Mouse (Mus musculus) bone marrow, adult 2 months (tissue): Measurements from ENCODE around the gene Dmrt1.

Experiments used
- CTCF ChIP-seq: fragments of 200-500 bp; IDR thresholded peaks from 2 replicates; pipeline ENCODE4 v1.5.1; 2011; ENCODE audit warnings: low read length, control low read depth; ENCODE audit not compliant: control insufficient read depth, insufficient read depth
- POLR2A ChIP-seq: fragments of 200-500 bp; IDR thresholded peaks from 2 replicates; pipeline ENCODE4 v1.6.1; 2011; ENCODE audit warnings: low read depth, mild to moderate bottlenecking, control low read depth, low read length, borderline replicate concordance; ENCODE audit not compliant: control insufficient read depth

DNA sequence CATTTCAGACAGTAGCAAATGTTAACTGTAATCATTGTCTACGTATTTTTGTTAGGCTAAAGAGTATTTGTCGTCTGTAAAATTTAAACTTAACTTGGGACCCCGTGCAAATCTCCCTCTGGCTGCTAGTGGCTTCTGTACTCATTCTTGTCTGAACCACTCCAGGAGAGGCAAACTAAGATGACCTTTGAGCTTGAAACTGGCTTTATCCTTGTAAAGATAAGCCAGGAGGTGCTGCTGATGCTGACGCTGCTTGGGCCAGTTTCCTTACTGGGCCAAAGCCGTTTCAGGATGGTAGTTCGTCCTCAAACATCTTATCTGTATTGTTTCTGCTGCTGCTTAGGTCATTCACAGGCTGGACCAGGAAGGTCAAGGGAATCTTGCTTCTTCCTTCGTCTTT lies 64.4 kb downstream of the Dmrt1 start:
- no peak for TF ChIP-seq POLR2A
- no peak for TF ChIP-seq CTCF
